Mouse (Mus musculus) thymus, postnatal 25 days (tissue): ENCODE data around the gene Pdzrn4.

Experiments
- DNase-seq: peaks from one replicate; pipeline ENCODE4 v3.0.0; 2022

Pdzrn4 gene

DNA sequence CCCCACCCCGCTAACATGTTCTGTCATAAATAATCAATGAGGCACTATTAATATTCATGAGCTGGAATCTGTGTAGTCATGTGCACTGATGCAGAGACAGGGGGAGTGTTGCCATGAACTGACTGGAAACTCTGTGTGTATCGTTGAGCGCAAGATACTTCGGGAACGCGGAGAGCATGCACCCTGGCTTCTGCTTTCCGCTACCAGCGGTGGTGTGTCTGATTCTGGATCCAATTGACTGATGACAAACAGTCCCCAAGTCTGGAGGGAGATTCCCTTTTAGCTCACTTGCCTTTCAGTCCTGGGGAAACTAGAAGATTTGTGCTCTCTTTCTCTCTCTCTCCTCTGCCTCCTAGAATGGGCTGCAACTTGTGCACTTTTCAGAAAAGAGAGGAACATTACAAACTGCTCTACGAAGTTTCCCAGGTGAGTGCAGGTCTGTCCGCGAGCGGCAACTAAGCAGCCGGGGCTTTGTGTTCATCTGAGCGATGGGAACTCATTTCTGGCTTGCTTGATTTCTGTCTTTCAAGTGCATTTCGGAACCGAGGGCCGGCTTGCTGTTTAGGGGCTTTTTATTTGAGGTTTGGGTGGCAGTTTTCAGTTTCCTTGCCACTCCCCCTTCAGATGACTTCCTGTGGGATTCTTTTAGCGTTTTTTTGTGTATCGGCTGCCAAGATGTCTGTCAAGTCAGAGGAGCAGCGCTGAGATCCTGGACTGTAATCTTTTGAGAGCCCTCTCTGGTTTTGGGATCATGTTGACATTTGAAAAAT lies 200.5 kb downstream of the Pdzrn4 start:
- DNase-seq: no peak

DNA sequence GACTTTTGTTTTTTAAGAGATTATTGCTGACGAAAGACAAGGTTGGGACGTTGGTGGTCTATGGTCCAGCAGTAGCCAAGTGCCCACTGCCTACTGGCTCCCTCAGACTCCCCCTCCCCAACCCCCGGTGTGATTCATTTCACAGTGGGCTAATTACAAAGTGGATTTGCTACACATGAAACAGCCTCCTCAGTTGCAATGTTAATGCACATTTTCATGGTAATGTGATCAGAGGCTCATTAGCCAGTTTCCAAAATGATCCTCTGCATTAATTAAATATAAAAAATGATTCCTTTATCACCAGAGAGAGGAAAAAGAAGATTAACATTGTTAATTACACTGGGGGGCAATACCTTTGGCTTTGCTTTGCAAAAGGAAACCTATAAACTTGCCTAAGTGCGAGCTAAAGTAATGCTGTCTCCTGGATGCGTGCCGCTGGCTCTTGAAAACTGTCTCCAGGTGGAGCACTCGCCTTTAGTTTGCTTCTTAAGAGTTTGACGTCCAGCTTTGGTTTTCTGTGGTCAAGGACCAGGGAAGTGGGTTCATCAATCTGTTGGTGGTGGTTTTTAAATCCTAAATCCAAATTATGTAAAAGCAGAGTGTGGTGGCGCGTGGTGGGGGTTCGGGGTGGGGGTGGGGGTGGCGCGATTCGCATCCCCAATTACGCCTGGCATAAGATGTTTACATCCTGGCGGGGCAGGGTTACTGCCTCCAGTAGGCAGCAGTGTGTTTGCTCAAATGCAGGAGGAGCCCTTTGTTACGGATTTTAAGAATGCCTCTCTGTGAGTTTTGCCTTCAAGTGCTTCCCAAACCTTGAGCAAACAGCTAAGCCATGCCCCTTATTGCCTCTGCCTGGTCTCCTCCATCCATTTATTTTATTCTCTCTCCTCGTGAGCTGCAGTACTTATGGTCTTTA lies 202.0 kb downstream of the Pdzrn4 start:
- DNase-seq: no peak

DNA sequence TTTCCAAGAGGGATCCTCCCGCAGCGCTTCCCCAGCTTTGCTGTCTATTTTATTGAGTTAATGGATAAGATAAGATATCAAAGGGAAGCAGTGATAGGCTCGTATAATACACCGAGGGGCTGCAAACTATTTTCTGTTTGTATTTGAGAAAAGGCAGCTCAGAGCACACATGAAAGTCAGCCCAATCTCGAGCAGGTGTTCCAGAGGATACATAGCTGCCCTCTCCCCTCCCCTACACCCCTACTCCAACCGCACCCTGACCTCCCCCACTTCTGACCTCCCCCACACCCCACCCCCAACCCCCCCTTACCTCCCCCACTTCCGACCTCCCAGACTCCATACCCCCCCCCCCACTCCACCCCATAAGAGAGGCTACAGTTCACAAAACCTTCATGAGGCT lies 202.7 kb downstream of the Pdzrn4 start:
- no peak for DNase-seq

DNA sequence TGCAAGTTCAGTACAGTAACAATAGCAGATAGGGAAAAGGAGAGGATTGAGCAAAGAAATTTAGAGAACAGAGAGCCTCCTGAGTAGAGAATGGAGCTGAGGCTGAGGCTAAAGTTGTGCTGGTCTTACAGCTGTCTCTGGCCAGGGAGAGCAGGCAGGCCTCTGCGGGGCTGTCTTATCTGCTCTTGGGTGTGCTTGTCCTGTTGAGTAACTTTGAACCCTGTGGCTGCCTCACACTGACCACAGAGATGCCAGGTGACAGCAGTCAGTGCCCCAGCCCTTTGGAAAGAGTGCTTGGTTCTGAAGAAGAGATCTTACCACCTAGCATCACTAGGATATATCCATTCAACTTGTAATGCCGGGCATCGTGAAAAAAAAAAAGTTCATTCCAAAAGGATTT lies 214.2 kb downstream of the Pdzrn4 start:
- DNase-seq: no peak

DNA sequence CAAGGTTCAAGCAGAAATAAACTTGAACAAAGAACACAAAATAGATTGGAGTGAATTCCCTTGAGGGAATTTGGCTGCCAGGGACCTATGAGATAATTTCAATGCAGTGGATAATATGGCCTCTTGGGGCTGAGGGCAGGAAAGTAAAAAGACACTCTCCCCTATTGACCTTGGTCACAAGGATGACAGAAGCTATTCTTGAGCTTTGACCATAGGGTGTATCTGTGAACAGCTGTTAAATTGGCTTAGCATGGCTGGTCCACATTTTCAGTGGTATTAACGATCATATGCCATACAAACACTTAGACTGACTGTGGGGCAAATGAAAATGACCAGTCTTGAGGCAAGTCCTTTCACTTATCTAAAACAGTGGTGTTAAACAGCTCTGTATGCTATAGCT lies 215.7 kb downstream of the Pdzrn4 start:
- no peak for DNase-seq

DNA sequence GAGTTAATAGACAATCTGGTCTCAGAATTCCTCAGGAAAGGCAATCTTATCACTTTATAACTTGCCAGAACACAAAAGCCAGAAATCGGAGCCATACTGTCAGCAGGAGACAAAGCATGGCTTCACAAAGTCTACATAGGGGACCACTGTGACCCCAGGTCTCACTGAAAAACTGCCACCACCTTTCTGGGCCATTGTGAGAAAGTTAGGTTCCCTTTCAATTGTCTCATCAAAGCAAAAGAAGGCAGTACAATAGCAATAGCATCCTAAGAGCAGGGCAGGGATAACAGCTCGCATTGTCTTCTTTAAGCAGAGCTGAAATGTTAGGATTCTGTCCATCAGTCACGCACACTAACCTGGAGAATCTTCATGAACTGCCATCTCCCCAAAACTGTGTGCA lies 216.5 kb downstream of the Pdzrn4 start:
- no peak for DNase-seq

DNA sequence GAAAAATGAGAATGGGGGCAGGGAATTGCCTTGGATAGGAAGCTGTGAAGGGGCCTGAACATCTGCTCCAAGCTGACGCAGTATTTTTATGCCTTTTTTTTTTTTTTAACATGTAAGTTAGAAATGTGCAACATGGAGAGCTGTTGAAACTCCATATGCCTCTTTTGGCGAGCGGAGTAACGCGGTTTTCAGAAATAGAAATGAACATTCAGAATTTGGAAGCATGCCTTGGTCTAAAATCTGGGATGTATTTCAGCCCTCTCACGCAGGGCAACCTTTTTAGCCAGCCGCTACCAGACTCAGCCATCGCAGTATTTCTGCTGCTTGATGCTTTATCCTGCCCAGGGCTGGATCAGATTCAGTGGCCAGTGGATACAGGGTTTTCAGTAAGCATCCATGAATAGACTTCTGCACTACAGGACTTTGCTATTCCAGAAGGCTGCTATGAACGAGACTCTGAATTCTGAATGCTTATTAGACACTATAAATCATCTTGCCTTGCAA lies 225.1 kb downstream of the Pdzrn4 start:
- DNase-seq: no peak

DNA sequence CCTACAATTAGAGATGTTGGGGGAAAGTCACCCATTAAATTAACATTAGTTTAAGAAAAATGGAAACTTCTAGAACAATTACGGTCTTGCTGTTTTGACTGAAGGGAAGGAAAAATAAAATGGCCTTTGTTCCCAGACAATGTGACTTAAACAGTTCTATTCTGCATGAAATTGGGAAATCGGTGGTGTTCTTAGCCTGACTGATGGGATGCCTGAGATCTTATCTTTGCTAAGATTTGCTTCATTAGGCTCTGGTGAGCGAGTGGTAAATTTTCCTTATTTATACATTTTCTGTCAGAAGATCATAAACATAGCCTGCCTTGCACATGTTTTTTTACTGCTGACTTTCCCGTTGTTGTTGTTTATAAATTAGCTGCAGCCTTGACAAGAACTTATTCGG lies 225.6 kb downstream of the Pdzrn4 start:
- no peak for DNase-seq

DNA sequence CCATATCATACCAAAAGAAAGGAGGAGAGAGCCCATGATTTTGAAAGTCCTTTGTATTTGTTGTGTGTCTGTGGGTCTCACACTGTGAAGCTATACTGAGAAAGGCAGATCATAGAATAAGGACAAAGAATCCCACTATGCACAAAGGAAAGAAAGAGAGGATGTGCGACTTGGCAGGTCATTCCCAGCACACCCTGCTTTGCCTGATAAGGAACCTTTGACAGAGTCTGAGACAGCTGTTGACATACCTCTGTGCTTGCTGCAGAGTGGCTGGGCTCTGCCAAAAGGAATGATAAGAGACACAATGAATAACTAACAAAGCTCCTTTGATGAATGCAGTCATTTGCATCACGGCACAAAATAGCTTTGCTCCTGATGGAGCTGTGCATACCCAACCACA lies 232.5 kb downstream of the Pdzrn4 start:
- no peak for DNase-seq

DNA sequence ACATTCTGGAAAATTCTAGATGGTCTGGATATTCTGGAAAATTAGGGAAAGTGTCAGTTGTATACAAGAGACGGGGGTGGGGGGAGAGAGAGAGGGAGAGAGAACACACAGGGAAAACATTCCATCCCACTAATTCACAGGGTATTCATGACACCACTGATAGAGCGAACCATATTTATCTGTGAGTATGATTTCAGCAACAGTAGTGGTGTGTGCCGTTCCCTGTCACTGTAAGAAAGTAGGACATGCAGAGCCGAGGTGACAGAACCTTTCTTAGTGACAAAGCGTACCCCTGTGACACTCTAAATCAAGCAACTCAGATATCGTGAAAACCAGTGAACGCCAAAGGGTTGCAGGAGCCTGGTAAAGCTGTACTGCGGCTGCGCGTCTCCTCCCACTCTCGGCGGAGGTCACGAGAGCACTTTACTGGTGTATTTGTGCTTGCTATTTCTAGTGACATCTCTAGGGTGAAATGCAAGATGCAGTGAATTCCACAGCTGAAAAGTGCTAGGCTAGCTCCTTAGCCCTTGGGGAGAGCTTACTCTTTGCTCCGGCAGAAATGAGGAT lies 237.4 kb downstream of the Pdzrn4 start:
- no peak for DNase-seq

DNA sequence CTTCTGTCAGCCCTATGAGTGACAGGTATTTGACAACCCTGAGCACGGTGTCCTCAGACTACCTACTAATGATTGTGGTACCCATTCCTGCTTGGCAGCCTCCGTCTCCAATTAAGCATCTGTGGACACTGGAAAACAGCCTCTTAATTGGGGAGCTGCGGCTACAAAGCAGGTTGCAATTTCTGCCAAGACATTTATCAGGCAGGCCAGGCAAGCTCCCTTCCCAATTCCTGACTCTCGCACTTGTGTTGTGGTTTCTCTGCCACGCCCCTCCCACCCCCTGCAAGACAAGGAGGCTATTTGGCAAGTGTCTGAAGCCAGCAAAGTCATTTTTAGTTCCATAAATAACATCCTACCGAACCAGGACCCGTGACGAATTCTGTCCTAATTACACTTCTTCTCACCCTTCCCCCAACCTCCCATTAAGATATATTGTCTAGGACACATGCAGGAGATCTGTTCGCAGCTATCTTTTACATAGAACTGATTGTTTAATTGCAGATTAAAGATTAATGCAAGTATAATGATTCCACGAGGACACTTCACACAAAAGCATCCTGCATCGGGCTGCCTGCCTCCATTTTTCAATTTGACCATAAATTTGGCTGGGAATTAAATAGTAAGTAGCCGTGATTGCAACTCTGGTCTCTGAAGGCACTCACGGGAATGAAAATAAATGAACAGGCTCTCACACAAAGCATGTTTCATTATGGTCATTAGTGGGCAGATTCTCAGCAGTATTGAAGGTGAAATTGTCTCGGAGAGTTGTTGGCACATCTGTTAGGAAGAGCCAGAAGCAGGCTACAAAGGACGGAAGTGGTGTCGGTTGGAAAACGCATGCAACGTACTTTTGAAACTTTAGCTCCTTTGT lies 243.8 kb downstream of the Pdzrn4 start:
- DNase-seq: no peak

DNA sequence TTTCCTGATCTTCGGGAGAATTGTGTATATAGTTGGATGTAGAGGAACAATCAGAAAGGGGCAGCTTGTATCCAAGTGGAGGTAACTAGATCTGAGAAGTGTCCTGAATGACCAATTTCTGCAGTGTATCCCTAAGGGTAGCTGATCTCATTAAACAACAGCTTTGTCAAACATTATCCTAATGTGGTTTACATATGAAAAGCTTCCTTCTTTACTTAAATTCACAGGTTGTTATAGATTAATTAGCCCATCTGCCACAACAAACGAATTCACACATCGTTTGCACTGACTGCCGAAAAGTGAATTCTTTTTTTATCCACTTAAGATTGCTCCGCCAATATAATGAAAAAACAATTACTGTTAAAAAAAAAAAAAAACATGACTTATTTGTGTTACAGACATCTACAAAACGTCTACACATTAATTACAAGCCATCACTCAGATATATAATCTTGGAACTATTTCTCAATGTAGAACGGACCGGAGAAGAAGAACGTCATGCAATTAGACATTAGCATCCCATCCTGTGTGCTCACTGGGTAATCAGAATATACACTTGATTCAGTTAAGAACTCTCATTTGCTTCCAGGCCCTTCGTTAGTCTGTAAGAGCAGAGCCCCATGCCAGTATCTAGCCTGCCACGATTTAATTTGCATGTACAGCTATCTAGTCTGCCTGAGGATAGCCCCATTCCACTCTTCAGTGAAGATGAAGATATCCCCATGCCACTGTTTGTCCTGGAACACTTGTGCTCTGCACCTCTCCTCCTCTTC lies 274.8 kb downstream of the Pdzrn4 start:
- DNase-seq: no peak

DNA sequence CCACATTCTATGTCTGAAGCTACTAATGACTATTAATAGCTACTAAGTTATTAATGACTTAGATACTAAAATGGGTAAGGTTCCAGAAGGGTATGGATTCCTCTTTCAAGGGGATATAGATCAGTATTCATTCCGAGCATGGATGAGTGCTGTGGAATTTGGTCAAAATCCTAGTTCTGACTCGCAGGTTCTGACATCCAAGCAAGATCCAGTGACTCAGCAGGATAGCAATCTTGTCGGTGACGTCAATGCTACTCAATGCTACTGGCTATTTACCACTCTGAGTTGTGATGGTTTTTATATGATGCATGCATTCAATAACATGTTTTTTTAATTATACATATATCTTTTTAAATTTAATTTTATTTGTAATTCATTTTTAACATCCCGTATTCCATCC lies 279.4 kb downstream of the Pdzrn4 start:
- DNase-seq: no peak

DNA sequence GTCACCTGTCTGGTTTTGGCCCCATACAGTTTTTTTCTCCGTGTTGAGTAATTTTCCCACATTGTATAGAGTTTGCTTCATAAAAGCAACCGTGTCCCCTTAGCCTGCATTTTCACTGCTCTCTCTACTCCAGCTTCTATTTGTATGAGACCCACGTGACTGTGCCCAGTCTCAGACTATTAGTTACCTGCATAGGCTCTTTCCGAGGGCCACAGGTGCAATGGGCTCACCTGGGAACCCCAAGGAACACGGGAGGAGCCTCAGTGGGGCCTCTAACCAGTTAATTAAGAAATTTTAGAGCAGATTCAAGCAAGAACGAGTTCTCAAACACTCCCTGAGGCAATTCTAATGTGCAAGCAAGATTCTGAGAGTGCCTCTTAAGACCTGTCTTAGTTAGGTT lies 281.7 kb downstream of the Pdzrn4 start:
- no peak for DNase-seq

DNA sequence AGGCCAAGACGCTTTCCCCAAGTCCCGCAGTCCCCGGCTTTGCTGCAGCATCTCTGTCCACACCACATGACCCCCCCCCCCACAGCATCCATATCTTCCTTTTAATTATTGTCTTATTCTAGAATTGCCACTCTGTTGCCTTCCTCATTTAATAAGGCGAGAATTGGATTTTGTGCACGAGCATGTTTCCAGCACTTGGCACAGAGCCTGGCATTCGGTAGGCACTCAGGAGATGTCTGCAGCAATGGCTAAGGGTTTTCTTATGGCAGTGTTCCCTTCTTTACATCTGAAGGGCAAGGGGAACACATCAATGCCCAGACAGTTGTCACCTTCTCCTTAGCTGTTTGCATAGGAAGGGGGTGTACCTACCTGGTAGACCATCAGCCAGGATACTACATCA lies 282.9 kb downstream of the Pdzrn4 start:
- no peak for DNase-seq

DNA sequence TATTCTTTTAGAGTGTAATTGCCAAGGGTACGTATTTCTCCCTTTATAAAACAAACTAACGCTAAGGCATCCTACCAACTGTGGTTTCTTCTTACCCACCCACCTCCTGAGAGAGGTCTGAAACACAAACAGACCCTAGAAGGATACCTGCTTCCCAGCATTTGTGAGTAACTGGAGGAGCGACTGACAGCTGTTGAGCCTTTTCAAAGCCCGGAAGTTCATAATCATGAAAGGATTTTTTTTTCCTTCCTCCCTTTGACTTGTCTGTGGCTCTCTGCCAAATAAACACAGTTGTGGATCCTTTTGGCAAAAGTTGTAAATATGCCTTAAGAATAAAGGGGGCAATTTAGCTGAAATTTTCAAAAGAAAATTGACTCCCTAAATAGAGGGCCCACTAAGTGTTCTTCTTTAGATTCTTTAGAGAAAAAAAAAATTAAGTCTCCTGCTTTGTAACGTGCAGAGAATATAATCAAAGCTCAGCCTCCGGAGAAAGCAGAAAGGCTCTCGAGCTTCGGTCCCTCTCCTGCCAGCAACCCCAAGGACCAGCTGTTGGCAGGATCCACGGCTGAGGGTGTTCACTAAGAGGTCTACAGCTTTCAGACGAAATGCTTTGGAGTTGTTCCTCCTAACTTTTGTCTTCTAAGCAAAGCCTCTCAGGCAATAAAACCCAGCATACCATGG lies 299.7 kb downstream of the Pdzrn4 start:
- no peak for DNase-seq

DNA sequence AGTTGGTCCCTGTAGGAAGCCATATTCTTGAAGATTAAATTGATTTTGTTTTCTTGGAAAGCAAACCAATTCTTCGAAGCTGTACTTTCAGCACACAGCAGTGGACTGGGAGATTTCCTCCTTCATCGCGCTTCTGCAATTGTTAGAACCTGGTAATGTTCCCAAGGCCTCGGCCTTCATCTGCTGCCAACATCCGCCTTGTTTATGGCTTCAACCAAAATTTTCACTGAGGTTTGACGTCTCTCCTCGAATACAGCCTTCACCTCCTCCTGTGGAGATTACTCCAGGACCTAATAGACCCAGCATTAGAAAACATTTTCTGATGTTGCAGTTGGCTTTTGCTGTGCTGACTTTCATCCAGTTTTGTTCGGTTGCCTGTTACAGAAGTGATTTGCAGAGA lies 307.5 kb downstream of the Pdzrn4 start:
- no peak for DNase-seq

DNA sequence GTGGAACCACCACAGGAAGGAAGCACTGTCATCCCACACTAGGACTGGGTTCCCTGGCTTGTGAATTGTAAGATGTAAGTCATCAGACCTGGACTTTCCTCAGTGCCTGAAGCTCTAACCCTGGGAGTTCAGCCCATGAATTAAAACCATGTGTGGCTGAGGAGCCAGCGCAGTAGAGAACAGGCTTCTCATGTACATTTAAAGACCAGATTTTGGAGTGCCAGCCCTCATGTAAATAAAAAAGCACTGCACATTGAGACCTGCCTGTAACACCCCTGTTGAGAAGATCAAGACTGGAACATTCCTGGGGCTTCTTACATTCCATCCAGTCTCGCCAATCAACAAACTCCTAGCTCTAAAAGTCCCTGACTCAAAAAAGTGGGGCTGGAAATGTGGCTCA lies 342.0 kb downstream of the Pdzrn4 start:
- no peak for DNase-seq

DNA sequence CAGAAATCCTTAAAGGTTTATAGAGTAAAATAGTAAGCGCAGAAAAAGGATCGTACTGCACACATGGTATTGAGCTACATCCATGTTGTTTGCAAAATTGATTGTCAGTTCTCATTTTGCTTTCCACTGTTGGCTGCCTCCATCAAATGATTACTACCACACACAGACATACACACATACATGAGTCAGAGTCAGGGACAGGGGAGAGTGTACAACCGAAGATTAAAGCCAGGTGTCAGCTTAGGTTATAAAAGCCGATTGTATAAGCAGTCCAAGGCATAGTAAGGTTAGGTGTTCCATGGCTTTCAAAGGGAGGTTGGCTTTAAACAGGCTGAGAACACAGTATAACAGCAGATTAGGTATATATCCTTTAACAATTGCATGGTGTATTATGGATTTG lies 343.2 kb downstream of the Pdzrn4 start:
- no peak for DNase-seq

DNA sequence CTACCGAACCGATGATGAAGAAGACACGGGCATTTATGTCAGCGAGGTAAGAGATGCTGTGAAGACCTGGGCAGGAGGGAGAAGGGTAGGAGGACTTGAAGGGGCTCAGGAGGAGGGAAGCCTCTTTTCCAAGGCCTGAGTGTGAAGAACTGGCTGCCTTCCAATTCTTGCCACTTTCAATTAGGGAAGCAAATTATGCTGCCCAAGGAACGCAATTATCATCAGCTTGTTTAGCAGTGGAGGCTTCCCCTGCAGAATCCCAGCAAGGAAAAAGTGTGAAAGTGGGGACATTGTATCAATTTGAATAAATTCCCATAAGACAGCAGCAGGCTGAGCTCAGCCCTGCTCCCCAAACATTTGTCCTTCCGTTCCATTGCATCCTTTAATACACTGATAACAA lies 346.9 kb downstream of the Pdzrn4 start:
- no peak for DNase-seq

DNA sequence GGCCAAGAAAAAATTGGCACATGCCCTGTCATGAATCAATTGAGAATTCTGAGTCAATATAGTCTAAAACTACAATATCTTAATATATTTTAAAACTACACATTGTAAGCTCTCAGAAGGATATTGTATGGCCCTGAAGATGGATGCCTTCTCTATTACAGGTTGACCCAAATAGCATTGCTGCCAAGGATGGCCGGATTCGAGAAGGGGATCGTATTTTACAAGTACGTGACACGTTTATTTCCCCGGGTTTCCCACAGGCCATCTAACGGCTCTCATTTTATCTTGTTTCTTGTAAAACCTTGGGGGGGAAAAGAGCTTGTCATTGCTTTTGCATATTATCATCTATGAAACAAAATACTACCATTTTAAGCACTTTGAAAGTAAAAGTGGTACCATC lies 349.4 kb downstream of the Pdzrn4 start:
- DNase-seq: no peak
